Mouse (Mus musculus) liver, postnatal 0 days (tissue): ENCODE results near the gene Ezr.

Experiments used
- CTCF ChIP-seq: sonication (generic); IDR thresholded peaks from 2 replicates; pipeline ENCODE4 v1.5.1; 2016; ENCODE audit warnings: antibody characterized with exemption, low read depth
- EP300 ChIP-seq: IDR thresholded peaks from 2 replicates; pipeline ENCODE4 v1.6.1; 2016; ENCODE audit warnings: antibody characterized with exemption, low read depth, mild to moderate bottlenecking

DNA sequence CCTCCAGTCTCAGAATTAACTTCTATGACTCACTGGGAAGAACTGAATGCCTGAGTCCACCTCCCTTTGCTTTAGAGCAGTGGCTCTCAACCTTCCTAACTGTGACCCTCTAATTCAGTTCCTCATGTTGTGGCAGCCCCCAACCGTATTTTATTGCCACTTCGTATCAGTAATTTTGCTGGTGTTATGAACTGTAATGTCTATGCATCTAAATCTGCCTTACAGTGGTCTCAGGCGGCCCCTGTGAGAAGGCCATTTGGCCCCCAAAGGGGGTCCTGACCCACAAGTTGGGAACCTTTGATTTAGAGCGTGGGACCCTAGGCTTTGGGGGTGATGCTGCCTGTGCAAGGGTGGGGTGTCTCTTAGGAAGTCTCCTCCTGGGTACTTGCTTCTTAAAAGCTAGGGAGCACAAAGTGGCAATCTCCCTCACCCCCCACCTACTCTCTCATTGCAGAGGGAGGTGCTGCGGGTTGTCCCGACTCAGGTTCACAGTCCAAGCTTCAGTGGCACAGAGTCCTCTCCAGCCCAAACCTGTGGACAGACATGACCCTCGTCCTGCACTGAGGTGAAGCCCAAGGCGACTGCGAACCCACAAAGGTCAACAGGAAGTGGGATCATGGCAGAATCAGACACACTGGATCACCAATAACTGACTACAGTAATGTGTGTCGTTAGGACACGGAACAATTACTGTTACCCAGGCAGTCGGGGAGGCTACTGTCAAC, 45.1 kb downstream of the Ezr start:
- TF ChIP-seq EP300 (no peak), CTCF (no peak)
